Mouse (Mus musculus) right cerebral cortex, postnatal 4 days (tissue): ENCODE results near the gene Krtap9-1.
"Not testable (repeated sequence)": the region's sequence is repeated elsewhere in the genome, so short reads cannot be mapped to it uniquely, and the experiment has no call there.

Experiments used
- DNase-seq: peaks from one replicate; pipeline ENCODE4 v3.0.0-alpha.2; 2022

Gene Krtap9-1

GRCm38 (mm10) chr11:99873089-99873488 lies at the start of gene Krtap9-1:
TSS of gene Krtap9-1 (plus strand) at chr11:99873389.
- DNase-seq = not testable (repeated sequence)

GRCm38 (mm10) chr11:99837966-99838365 lies 35.2 kb upstream of the Krtap9-1 start, which contains the start of gene 2300003K06Rik:
TSS of gene 2300003K06Rik (minus strand) at chr11:99838066.
- DNase-seq = no peak

- DNase-seq = no peak
Observed at GRCm38 (mm10) chr11:99842185-99842584, 31.0 kb upstream of the Krtap9-1 start.

- no peak for DNase-seq
Observed at GRCm38 (mm10) chr11:99846746-99847145, 26.4 kb upstream of the Krtap9-1 start.

DNA sequence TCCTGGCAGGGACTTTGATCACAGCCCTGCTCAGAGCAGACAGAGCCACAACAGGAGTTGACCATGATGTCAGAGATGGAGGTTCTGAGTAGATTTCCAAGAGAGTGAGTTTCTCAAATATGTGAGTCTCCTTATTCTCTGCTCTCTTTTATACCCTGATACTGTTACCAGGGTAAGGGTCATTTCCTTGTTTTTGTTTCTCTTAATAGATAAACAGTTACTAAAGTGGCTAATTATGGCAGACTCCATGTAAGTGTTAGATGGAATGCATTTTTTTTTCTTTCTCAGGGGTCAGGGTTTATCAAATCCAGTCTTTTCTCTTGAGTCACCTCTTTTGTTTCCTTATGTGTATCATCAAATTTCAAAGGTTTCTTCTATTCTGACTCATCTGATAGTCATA lies 21.7 kb upstream of the Krtap9-1 start, which contains the start of gene Krtap4-16:
Gene Krtap4-16, minus strand, starts transcription at position 101 of the 400 bp plus-strand sequence.
- DNase-seq = no peak

- peak; percentile 7 for DNase-seq
Observed at GRCm38 (mm10) chr11:99854121-99854520, 19.1 kb upstream of the Krtap9-1 start.

DNA sequence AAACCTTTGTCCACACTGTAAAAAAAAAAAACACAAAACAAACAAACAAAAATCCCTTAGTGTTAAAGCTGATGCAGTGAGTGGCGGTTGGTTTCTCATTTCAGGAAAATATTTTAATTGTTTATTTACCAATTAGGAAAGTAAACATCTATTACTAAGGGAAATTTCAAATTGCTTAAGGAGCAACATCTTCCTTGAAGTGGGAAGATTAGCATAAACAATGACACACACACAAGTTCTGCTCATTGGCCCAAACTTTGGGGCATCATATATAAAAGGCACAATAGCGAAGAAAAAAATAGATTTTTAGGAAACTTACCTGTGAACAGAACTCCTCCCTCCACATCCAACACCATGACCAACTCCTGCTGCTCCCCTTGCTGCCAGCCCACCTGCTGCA lies 15.6 kb upstream of the Krtap9-1 start, which contains the start of gene Gm11568:
Gene Gm11568, plus strand, starts transcription at position 301 of the 400 bp plus-strand sequence.
- DNase-seq = no peak

GRCm38 (mm10) chr11:99858761-99859160 lies 14.4 kb upstream of the Krtap9-1 start:
- DNase-seq = no peak

GRCm38 (mm10) chr11:99864176-99864575 lies 9.0 kb upstream of the Krtap9-1 start, which contains the start of gene Gm11559:
TSS of gene Gm11559 (plus strand) at chr11:99864476.
- DNase-seq = not testable (repeated sequence)

DNA sequence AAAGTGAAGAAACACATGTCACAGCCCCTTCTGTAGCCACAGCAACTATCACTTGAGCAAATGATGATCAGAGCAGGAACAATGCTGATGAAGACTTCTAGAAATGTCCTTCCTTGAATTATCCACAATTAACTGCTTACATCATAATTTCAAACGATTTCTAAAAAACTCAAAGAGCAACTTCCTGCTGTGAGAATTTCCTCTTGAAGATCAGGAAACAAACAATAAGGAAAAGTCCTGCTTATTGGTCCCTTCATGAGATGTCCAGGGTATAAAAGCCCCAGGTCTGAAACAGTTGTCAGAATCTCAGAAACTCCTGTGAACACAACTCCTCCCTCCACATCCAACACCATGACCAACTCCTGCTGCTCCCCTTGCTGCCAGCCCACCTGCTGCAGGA lies 5.7 kb downstream of the Krtap9-1 start, which contains the start of gene Gm11567:
Gene Gm11567, plus strand, starts transcription at position 301 of the 400 bp plus-strand sequence.
- not testable (repeated sequence) for DNase-seq

DNA sequence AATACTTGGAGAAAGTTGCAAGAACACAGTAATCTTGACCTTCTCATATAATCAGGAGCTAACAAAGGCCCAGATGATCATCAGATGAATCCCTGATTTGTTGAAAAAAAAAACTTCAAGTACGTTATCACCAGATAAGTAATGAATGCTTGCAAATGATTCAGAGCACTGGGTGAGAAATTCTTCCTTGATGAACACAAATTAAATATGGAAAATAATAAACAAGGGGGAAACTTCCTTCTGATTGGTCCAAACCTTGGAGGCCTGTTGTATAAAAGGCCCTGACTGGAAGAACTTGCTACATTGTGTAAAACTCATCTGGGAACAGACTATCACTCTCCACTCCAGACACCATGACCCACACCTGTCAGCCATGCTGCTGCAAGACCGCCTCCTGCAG lies 34.4 kb downstream of the Krtap9-1 start, which contains the start of gene Krtap31-1:
Gene Krtap31-1, plus strand, starts transcription at position 301 of the 400 bp plus-strand sequence.
- no peak for DNase-seq

DNA sequence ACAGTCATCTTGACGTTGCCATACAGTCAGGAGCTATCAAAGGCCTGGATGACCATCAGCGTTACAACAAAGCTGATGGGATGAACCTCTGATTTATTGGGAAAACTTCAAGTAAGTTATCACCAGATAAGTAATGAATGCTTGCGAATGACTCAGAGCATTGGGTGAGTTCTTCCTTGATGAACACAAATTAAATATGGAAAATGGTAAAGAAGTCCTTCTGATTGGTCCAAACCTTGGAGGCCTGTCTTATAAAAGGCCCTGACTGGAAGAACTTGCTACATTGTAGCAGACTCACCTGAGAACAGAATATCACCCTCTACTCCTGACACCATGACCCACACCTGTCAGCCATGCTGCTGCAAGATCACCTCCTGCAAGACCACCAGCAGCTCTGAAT lies 41.3 kb downstream of the Krtap9-1 start, which contains the start of gene Gm11565:
Gene Gm11565, plus strand, starts transcription at position 301 of the 400 bp plus-strand sequence.
- DNase-seq = no peak
